Mouse (Mus musculus) Muller cell, postnatal 12 days (primary cell): Measurements from ENCODE around the gene Angpt4.

Experiments
- DNase-seq: peaks from one replicate; pipeline ENCODE4 v3.0.0-alpha.2; 2015; ENCODE audit errors: inconsistent ontology term

Gene Angpt4

DNA sequence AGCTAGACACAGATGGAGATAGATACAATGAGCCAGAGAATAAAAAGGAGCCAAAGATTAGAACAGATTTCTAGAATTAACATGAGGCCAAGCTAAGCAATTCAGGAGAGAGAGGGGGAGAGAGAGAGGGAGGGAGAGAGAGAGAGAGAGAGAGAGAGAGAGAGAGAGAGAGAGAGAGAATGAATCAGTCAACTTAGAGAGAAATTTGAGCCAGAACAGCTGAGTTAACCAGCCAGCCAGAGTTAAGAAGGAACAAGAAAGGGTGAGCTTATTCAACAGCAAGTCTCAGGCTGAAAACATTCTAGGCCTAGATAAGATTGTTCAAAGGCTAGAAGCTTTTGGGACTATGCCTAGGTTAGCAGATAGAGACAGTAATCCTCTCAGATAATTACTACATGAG lies 71.5 kb downstream of the Angpt4 start:
- no peak for DNase-seq

- DNase-seq, result no peak
These were observed 73.0 kb downstream of the Angpt4 start for GRCm38 (mm10) chr2:151984019-151984418.

GRCm38 (mm10) chr2:151985426-151986172 lies 74.6 kb downstream of the Angpt4 start:
- DNase-seq, result no peak

DNA sequence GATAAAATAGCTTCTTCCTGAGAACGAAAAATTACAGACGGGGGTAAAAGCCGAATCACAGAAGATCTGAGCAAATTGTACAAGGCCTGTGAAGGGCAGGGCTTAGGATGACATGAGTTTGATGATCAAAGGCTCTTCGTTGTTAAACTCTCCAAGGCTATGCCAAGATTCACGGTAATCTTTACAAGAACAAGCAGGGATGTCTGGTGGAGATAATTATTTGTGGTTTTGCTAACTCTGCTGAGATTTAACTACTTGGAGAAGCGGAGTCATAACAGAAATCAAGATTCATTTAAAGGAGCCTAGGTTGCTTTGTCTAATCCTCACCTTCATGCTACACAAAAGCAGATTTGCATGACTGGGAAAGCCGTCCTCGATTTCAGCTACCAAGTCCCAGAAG lies 75.9 kb downstream of the Angpt4 start:
- no peak for DNase-seq

GRCm38 (mm10) chr2:151988978-151989377 lies 78.0 kb downstream of the Angpt4 start:
- no peak for DNase-seq

- no peak for DNase-seq
These were observed 80.0 kb downstream of the Angpt4 start for GRCm38 (mm10) chr2:151990985-151991394.

- DNase-seq, result no peak
These were observed 80.4 kb downstream of the Angpt4 start for GRCm38 (mm10) chr2:151991446-151991845.

DNA sequence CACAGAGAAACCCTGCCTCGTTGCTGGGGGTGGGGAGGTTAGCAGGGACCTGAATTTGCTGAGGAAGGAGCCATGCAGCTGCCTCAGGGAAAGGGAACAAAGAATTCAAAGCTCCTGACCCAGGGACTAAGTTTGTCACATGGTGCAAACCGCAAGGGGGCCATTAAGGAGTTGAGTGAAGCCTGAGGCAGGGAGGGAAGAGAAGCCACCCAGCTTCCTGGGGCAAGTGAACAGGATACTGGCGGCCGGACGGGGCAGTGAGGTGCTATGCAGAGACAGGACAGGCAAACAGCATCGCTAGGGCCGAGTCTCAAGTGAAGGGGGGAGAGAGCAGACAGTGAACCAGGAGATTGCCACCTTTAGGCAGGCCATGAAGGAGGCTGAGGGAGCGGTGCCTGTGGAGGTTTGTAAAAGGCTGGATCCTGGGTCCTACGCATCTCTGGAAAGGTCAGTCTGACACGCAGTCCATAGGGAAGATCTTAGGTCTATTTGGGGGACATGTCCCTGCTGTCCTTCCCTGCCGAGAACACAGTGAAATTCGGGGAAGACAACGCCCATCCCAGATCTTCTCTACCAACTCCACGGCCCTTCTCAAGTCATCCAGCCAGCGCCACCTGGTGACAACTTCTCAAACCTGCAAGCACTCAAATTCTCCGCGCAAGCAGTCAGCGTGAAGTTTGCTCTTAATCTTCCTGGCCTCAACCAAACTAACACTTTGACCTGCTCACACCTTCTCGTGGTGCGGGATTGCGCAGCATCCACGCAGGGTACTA lies 83.5 kb downstream of the Angpt4 start:
- DNase-seq, result peak; percentile 71
